Mouse (Mus musculus): Measurements from ENCODE around the gene Tenm1. TPM values are rescaled to one million over a fixed set of nuclear protein-coding genes. Genes with fewer than 3 reads are reported as not detected.

Tenm1 gene
- total RNA-seq (2023), result not detected in 2 replicates

DNA sequence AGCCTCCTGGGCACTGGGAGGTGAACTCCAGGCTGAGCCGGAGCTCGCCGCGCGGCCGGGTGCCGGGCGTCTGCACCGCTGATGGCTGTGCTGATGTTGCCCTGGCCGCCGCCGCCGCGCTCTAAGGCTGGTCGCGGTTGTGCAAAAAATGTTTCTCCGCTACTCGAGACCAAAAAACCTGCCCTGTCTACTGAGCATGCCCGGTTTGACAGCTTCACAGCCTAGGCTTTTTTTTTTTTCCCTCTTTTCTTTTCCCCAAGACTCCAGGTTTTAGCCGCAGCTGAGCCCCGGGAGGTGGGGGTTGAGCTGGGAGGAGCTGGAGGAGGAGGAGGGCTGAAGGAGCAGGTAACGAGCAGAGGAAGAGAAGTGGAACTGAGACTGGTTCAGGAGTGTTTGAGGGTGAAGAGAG lies at the start of gene Tenm1:
Tenm1 (minus strand) TSS at position 272 of the 409 bp plus-strand sequence.

GRCm38 (mm10) chrX:42502291-42503043 lies 926.5 kb downstream of the Tenm1 start, which contains the start of gene Sh2d1a:
Sh2d1a (plus strand) TSS chrX:42502453.

GRCm38 (mm10) chrX:42489446-42489845 lies 939.5 kb downstream of the Tenm1 start, which contains the start of gene Tex13c2:
Tex13c2 (plus strand) TSS chrX:42489691.

Other genes starting within 250 kb of the Tenm1 start
- gene Tex13c1, start 162.0 kb upstream of the Tenm1 start, total RNA-seq (2023), result not detected in 2 replicates